8 mouse cellular contexts compared by ENCODE assay signal in genomic region chr5:114596604-114597003, GRCm38 (mm10). TPM values are rescaled to one million over a fixed set of nuclear protein-coding genes. Genes with fewer than 3 reads are reported as not detected.
A peak's percentile ranks its signal among the peaks of the same experiment; 100 is the strongest.
DNase-seq lines count a peak whose midpoint lies in the region; ATAC-seq lines count a peak whose summit lies in the region.

No protein-coding gene starts in this region.

- H3K36me3 ChIP-seq in forebrain, embryonic 14.5 days (ENCODE audit: control insufficient read depth, insufficient read depth, low read length): 0 out of 2 replicates have a peak, but pooled peaks cover 4% of the 10 kb centered on the region
- peaks cover 16% of the 10 kb centered on the region for H3K36me3 ChIP-seq in forebrain, embryonic 12.5 days (replicated peaks)
- H3K36me3 ChIP-seq in intestine, embryonic 16.5 days (ENCODE audit: control insufficient read depth, insufficient read depth, low read length): no peaks in the 10 kb centered on the region
- peaks cover 19% of the 10 kb centered on the region for H3K36me3 ChIP-seq in forebrain, embryonic 13.5 days (ENCODE audit: poor library complexity, severe bottlenecking)

- H3K4me3 ChIP-seq in forebrain, embryonic 14.5 days (ENCODE audit: low read depth, low read length): no peak overlapping the region
- H3K4me3 ChIP-seq in forebrain, embryonic 12.5 days (replicated peaks): no peak overlapping the region
- H3K4me3 ChIP-seq in intestine, embryonic 16.5 days (ENCODE audit: low read length): no peak overlapping the region
- no peak overlapping the region for H3K4me3 ChIP-seq in forebrain, embryonic 13.5 days

- H3K27me3 ChIP-seq in forebrain, embryonic 14.5 days (replicated peaks; ENCODE audit: control insufficient read depth, insufficient read depth, low read length): 0 out of 2 replicates have a peak, but pooled peaks cover 2% of the 10 kb centered on the region
- H3K27me3 ChIP-seq in forebrain, embryonic 12.5 days: peaks cover 9% of the 10 kb centered on the region; the same call in 1 of the 2 replicates
- H3K27me3 ChIP-seq in intestine, embryonic 16.5 days (replicated peaks; ENCODE audit: control insufficient read depth, insufficient read depth, low read length): no peaks in the 10 kb centered on the region
- H3K27me3 ChIP-seq in forebrain, embryonic 13.5 days: peaks cover 2% of the 10 kb centered on the region; the same call in 1 of the 2 replicates

- H3K27ac ChIP-seq in forebrain, embryonic 14.5 days (ENCODE audit: low read depth, low read length): peak overlapping the region; percentile 39; the same call in 1 of the 2 replicates
- no peak overlapping the region for H3K27ac ChIP-seq in forebrain, embryonic 12.5 days
- peak overlapping the region; percentile 26; the same call in 1 of the 2 replicates for H3K27ac ChIP-seq in intestine, embryonic 16.5 days (ENCODE audit: low read length)
- no peak overlapping the region for H3K27ac ChIP-seq in forebrain, embryonic 13.5 days

- no peak for DNase-seq in forebrain, embryonic 14.5 days (ENCODE audit: low spot score)
- DNase-seq in embryo, embryonic 10.5 days (ENCODE audit: low spot score): peak; percentile 71
- peak; percentile 70 for DNase-seq in yolk sac, embryonic 10.5 days (ENCODE audit: low spot score)
- DNase-seq in ovary, postnatal 14 days (ENCODE audit: low spot score): no peak

- no peak overlapping the region for H3K4me2 ChIP-seq in forebrain, embryonic 14.5 days (ENCODE audit: low read length)
- H3K4me2 ChIP-seq in forebrain, embryonic 12.5 days: no peak overlapping the region
- no peak overlapping the region for H3K4me2 ChIP-seq in intestine, embryonic 16.5 days (ENCODE audit: low read depth, low read length)
- no peak overlapping the region for H3K4me2 ChIP-seq in forebrain, embryonic 13.5 days

- H3K4me1 ChIP-seq in forebrain, embryonic 14.5 days (ENCODE audit: control insufficient read depth, insufficient read depth, low read length): peaks cover 28% of the 10 kb centered on the region
- H3K4me1 ChIP-seq in forebrain, embryonic 12.5 days: peaks cover 58% of the 10 kb centered on the region
- H3K4me1 ChIP-seq in intestine, embryonic 16.5 days (ENCODE audit: control insufficient read depth, insufficient read depth, low read length): peaks cover 57% of the 10 kb centered on the region
- H3K4me1 ChIP-seq in forebrain, embryonic 13.5 days: peaks cover 57% of the 10 kb centered on the region

- WGBS in forebrain, embryonic 14.5 days: 49% methylated on average over 10 of the region's 10 CpGs
- WGBS in forebrain, embryonic 12.5 days: 43% methylated on average over 10 of the region's 10 CpGs
- WGBS in intestine, embryonic 16.5 days: 16% methylated on average over 10 of the region's 10 CpGs
- WGBS in forebrain, embryonic 13.5 days: 44% methylated on average over 10 of the region's 10 CpGs

- no peaks in the 10 kb centered on the region for H3K9me3 ChIP-seq in forebrain, embryonic 14.5 days (replicated peaks; ENCODE audit: control insufficient read depth, low read length)
- no peaks in the 10 kb centered on the region for H3K9me3 ChIP-seq in forebrain, embryonic 12.5 days
- no peaks in the 10 kb centered on the region for H3K9me3 ChIP-seq in intestine, embryonic 16.5 days (ENCODE audit: control insufficient read depth, low read length)
- H3K9me3 ChIP-seq in forebrain, embryonic 13.5 days (replicated peaks): no peaks in the 10 kb centered on the region

- no peak overlapping the region for H3K9ac ChIP-seq in forebrain, embryonic 14.5 days (ENCODE audit: low read length)
- no peak overlapping the region for H3K9ac ChIP-seq in forebrain, embryonic 12.5 days
- H3K9ac ChIP-seq in intestine, embryonic 16.5 days (ENCODE audit: low read depth, low read length): no peak overlapping the region
- H3K9ac ChIP-seq in forebrain, embryonic 13.5 days: no peak overlapping the region

- ATAC-seq in forebrain, embryonic 14.5 days: no peak
- no peak for ATAC-seq in forebrain, embryonic 12.5 days (ENCODE audit: low FRiP score)
- no peak for ATAC-seq in intestine, embryonic 16.5 days
- peak; percentile 61 for ATAC-seq in megakaryocyte progenitor cell, adult 5-6 weeks (replicated peaks; ENCODE audit: poor library complexity)
- no peak for ATAC-seq in forebrain, embryonic 13.5 days

RNA-seq across cellular contexts. Expression of gene Fam222a, which starts 28.8 kb away (rescaled TPM):
- 4.5 and 5.0 TPM in 2 replicates for polyA plus RNA-seq in forebrain, embryonic 14.5 days (2014; fragmentation: Nextera tagmentation; extraction: Ambion mirVana)
- polyA plus RNA-seq in forebrain, embryonic 12.5 days (2016; fragmentation: Nextera tagmentation; extraction: Ambion mirVana): 6.9 and 10.2 TPM in 2 replicates
- 3.9 and 5.8 TPM in 2 replicates for polyA plus RNA-seq in intestine, embryonic 16.5 days (2015; fragmentation: Nextera tagmentation; extraction: Ambion mirVana)
- 0.47 and 0.88 TPM in 2 replicates for total RNA-seq in megakaryocyte progenitor cell, adult 5-6 weeks (2015)
- 0.04 TPM in 1 of 2 replicates, not detected in the other for total RNA-seq in megakaryocyte progenitor cell, adult 5-6 weeks (2017)
- polyA plus RNA-seq in forebrain, embryonic 13.5 days (2015; fragmentation: Nextera tagmentation; extraction: Ambion mirVana): 4.8 and 4.9 TPM in 2 replicates

Comparison
In these comparisons a context has a peak if more than half of its experiments do, and no peak if none do; other contexts are left out.
1. H3K27ac ChIP-seq: peak in forebrain, embryonic 14.5 days (single experiment) and intestine, embryonic 16.5 days (single experiment); none in forebrain, embryonic 12.5 days (single experiment) and forebrain, embryonic 13.5 days (single experiment).
2. DNase-seq: peak in embryo, embryonic 10.5 days (single experiment) and yolk sac, embryonic 10.5 days (single experiment); none in forebrain, embryonic 14.5 days (single experiment) and ovary, postnatal 14 days (single experiment).